Mouse (Mus musculus): ENCODE data around the gene Tmcc3. TPM values are rescaled to one million over a fixed set of nuclear protein-coding genes. Genes with fewer than 3 reads are reported as not detected.
"Not testable (repeated sequence)": the region's sequence is repeated elsewhere in the genome, so short reads cannot be mapped to it uniquely, and the experiment has no call there.

Tmcc3 gene
- total RNA-seq, 2 experiments from 2014 or later: 2.1 to 2.9 TPM

- peak; percentile 92 for ATAC-seq (ENCODE audit: poor library complexity, severe bottlenecking)
Measured at GRCm38 (mm10) chr10:94505248-94505772, 193.6 kb downstream of the Tmcc3 start.

- ATAC-seq (ENCODE audit: poor library complexity, severe bottlenecking): peak; percentile 64
Measured at GRCm38 (mm10) chr10:94508863-94509262, 197.1 kb downstream of the Tmcc3 start.

- ATAC-seq (ENCODE audit: poor library complexity, severe bottlenecking): no peak
Measured at GRCm38 (mm10) chr10:94512771-94513170, 201.0 kb downstream of the Tmcc3 start.

- no peak for ATAC-seq (ENCODE audit: poor library complexity, severe bottlenecking)
Measured at GRCm38 (mm10) chr10:94514091-94514505, 202.3 kb downstream of the Tmcc3 start.

GRCm38 (mm10) chr10:94514506-94515178 lies 202.9 kb downstream of the Tmcc3 start:
- peak; percentile 69 for ATAC-seq (ENCODE audit: poor library complexity, severe bottlenecking)

- ATAC-seq (ENCODE audit: poor library complexity, severe bottlenecking): peak; percentile 62
Measured at GRCm38 (mm10) chr10:94515179-94515545, 203.4 kb downstream of the Tmcc3 start.

GRCm38 (mm10) chr10:94515583-94515982 lies 203.8 kb downstream of the Tmcc3 start:
- ATAC-seq (ENCODE audit: poor library complexity, severe bottlenecking): no peak

- no peak for ATAC-seq (ENCODE audit: poor library complexity, severe bottlenecking)
Measured at GRCm38 (mm10) chr10:94519887-94520286, 208.1 kb downstream of the Tmcc3 start.

- no peak for ATAC-seq (ENCODE audit: poor library complexity, severe bottlenecking)
Measured at GRCm38 (mm10) chr10:94520306-94521106, 208.8 kb downstream of the Tmcc3 start.

GRCm38 (mm10) chr10:94521107-94521401 lies 209.3 kb downstream of the Tmcc3 start:
- ATAC-seq (ENCODE audit: poor library complexity, severe bottlenecking): no peak

- ATAC-seq (ENCODE audit: poor library complexity, severe bottlenecking): 0 out of 2 replicates have a peak, but pooled peaks have one; percentile 39
Measured at GRCm38 (mm10) chr10:94521776-94522175, 210.0 kb downstream of the Tmcc3 start.

GRCm38 (mm10) chr10:94523297-94523696 lies 211.5 kb downstream of the Tmcc3 start:
- no peak for ATAC-seq (ENCODE audit: poor library complexity, severe bottlenecking)

GRCm38 (mm10) chr10:94523711-94524156 lies 212.0 kb downstream of the Tmcc3 start:
- no peak for ATAC-seq (ENCODE audit: poor library complexity, severe bottlenecking)

GRCm38 (mm10) chr10:94524966-94525365 lies 213.2 kb downstream of the Tmcc3 start:
- peak; percentile 49 for ATAC-seq (ENCODE audit: poor library complexity, severe bottlenecking)

GRCm38 (mm10) chr10:94525784-94526183 lies 214.0 kb downstream of the Tmcc3 start:
- ATAC-seq (ENCODE audit: poor library complexity, severe bottlenecking): no peak

- no peak for ATAC-seq (ENCODE audit: poor library complexity, severe bottlenecking)
Measured at GRCm38 (mm10) chr10:94526834-94527233, 215.1 kb downstream of the Tmcc3 start.

- no peak for ATAC-seq (ENCODE audit: poor library complexity, severe bottlenecking)
Measured at GRCm38 (mm10) chr10:94527248-94527647, 215.5 kb downstream of the Tmcc3 start.

GRCm38 (mm10) chr10:94530079-94530478 lies 218.3 kb downstream of the Tmcc3 start:
- no peak for ATAC-seq (ENCODE audit: poor library complexity, severe bottlenecking)

GRCm38 (mm10) chr10:94531482-94531881 lies 219.7 kb downstream of the Tmcc3 start:
- no peak for ATAC-seq (ENCODE audit: poor library complexity, severe bottlenecking)

- ATAC-seq (ENCODE audit: poor library complexity, severe bottlenecking): no peak
Measured at GRCm38 (mm10) chr10:94533081-94533724, 221.5 kb downstream of the Tmcc3 start.

- ATAC-seq (ENCODE audit: poor library complexity, severe bottlenecking): not testable (repeated sequence)
Measured at GRCm38 (mm10) chr10:94538623-94539022, 226.9 kb downstream of the Tmcc3 start.

Data from megakaryocyte, adult 5-6 weeks (primary cell).